Mouse (Mus musculus): Measurements from ENCODE around the gene Ppfia4. TPM values are rescaled to one million over a fixed set of nuclear protein-coding genes. Genes with fewer than 3 reads are reported as not detected.
A peak's percentile ranks its signal among the peaks of the same experiment; 100 is the strongest.

Ppfia4 gene
- polyA plus RNA-seq, 1 experiment from 2014 or later: 25.6 TPM

DNA sequence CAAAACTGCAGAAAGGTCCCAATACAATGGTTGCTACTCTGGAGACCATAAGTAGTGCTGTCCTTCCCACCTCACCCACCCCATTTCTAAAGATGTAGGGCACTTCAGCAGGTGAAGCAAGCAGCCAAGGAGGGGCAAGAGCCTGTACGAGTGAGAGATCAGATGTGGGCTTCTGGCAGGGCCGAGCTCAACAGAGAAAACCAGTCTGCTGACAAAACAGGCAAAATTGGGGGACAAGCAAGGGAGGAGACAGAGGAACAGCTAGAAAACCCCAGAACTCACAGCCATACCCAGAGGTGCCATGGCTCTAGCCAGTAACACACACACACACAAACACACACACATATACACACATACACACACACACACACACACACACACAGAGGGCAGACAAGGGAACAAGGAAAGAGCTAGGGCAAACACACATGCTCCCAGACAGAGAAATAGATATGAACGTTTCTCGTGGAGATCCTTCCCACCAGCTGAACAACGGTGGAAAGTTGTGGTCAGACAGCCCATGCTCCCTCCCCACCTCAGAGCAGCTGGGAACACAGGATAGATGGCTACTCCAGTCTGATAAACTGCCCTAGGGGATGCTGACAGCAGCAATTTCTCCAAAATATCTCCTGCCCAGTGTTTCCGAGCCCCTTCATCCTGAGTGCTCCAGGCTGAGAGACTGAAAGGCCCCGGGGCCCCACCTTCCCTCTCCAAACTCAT is 1.5 kb upstream of the Ppfia4 start:
- no peak overlapping the region for H3K27ac ChIP-seq (ENCODE audit: low read length)
- ATAC-seq: no peak
- H3K4me3 ChIP-seq (ENCODE audit: low read depth, low read length): no peak overlapping the region
- no peaks in the 10 kb centered on the region for H3K4me1 ChIP-seq (ENCODE audit: control insufficient read depth, insufficient read depth, low read length)
- no peaks in the 10 kb centered on the region for H3K9me3 ChIP-seq (replicated peaks; ENCODE audit: control insufficient read depth, low read length, poor library complexity, severe bottlenecking)
- no peak overlapping the region for H3K4me2 ChIP-seq (ENCODE audit: low read length)
- H3K36me3 ChIP-seq (ENCODE audit: control insufficient read depth, insufficient read depth, low read length): no peaks in the 10 kb centered on the region
- H3K9ac ChIP-seq (ENCODE audit: low read depth, low read length): no peak overlapping the region
- 85% methylated on average over 7 of the region's 7 CpGs for WGBS
- no peaks in the 10 kb centered on the region for H3K27me3 ChIP-seq (ENCODE audit: control insufficient read depth, insufficient read depth, low read depth, low read length)

DNA sequence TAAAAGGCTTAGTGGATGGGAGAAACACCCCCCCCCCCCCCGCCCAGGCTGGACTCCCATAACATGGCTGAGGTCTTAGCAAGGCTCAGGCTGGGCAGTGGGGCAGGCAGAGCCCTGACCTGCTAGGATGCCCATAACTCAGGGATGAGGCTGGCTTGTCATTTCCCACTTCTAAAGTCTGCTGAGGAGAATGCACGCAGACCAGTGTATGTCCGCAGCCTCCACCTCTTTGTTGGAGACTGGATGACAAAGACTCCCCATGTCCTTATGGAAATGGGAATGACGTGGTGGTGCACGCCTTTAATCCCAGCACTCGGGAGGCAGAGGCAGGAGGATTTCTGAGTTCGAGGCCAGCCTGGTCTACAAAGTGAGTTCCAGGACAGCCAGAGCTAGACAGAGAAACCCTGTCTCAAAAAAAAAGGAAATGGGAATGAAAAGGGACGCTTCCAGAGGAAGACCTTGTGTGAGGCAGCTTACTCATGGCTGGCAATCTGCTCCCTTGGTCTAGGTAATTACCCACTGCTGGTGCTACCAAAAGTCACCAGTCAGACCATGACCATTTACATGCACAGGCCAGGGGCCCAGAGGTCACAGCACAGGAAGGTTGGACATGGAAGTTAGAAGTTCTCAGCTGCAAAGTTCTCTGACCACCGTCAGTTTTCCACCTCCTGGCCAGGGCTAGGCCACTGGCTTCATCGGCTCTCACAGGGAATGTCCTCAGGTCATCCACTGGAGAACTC is 813 bp upstream of the Ppfia4 start:
- H3K36me3 ChIP-seq (ENCODE audit: control insufficient read depth, insufficient read depth, low read length): no peaks in the 10 kb centered on the region
- H3K27me3 ChIP-seq (ENCODE audit: control insufficient read depth, insufficient read depth, low read depth, low read length): no peaks in the 10 kb centered on the region
- no peak overlapping the region for H3K4me2 ChIP-seq (ENCODE audit: low read length)
- no peaks in the 10 kb centered on the region for H3K9me3 ChIP-seq (replicated peaks; ENCODE audit: control insufficient read depth, low read length, poor library complexity, severe bottlenecking)
- H3K4me3 ChIP-seq (ENCODE audit: low read depth, low read length): no peak overlapping the region
- H3K9ac ChIP-seq (ENCODE audit: low read depth, low read length): no peak overlapping the region
- no peak for ATAC-seq
- WGBS: 88% methylated on average over 9 of the region's 10 CpGs
- no peak overlapping the region for H3K27ac ChIP-seq (ENCODE audit: low read length)
- no peaks in the 10 kb centered on the region for H3K4me1 ChIP-seq (ENCODE audit: control insufficient read depth, insufficient read depth, low read length)

DNA sequence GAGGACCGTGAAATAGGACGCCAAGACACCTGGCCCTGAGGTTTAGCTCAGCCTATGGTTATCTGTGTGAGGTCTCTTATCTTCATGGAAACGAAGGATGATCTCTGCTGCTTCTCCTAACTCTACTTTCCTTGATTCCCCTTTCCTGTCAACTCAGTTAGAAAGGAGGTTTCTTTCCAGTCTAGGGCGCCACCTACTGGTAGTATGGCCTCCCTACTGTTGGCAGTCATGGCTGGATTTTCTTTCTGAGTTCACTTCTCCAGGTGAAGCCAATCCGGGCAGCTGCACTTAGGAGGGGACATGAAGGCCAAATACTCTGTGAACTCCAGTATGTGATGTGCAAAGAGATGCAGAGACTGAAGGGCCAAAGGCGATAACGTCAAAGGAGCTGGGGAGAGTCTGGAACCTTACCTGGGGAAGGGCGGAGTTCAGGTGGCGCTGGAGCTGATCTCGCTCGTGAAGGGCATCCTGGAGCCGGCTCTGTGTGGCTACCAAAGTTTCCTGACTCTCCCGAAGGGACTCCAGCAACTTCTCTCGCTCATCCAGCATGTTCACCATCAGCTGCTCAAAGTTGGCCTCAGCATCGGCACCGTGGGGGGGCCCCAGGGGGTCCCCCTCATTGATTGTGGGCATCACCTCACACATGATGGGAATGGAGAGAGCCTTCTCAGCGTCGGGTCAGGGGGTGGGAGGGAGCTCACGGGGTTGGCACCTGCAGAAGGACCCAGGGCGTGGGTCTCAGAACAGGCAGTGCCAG is 671 bp downstream of the Ppfia4 start:
- Histone ChIP-seq H3K4me1 (ENCODE audit: control insufficient read depth, insufficient read depth, low read length) (no peaks in the 10 kb centered on the region), H3K9ac (ENCODE audit: low read depth, low read length) (no peak overlapping the region), H3K9me3 (replicated peaks; ENCODE audit: control insufficient read depth, low read length, poor library complexity, severe bottlenecking) (no peaks in the 10 kb centered on the region), H3K27ac (ENCODE audit: low read length) (no peak overlapping the region), H3K27me3 (ENCODE audit: control insufficient read depth, insufficient read depth, low read depth, low read length) (no peaks in the 10 kb centered on the region), H3K4me3 (ENCODE audit: low read depth, low read length) (no peak overlapping the region), H3K36me3 (ENCODE audit: control insufficient read depth, insufficient read depth, low read length) (no peaks in the 10 kb centered on the region), H3K4me2 (ENCODE audit: low read length) (no peak overlapping the region)
- 56% methylated on average over 20 of the region's 20 CpGs for WGBS
- peak; percentile 56; the same call in 1 of the 2 replicates for ATAC-seq

DNA sequence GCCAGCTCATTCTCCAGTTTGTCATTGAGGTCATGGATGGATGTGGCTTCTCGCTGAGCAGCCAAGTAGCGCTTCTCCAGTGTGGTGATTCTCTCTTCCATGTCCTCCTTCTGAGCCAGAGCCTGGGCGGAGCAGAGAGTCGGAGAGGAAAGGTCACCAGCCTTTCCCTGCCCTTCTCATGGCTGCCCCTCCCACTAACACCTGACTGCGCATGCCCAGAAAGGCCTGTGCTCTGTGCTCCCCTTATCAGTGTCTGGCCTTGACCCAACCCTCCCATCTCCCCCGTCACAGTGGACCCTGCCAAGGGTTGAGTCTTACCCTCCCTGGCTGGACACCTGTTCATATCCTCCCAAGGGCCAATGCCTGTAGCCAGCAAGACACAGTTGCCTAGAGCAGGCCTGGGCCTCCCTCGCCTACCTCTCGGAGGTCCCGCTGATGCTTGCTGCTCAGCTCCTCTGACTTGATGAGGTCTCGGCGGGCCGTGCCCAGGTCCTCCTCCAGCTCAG is 5.8 kb downstream of the Ppfia4 start:
- no peak overlapping the region for H3K9ac ChIP-seq (ENCODE audit: low read depth, low read length)
- no peak overlapping the region for H3K4me2 ChIP-seq (ENCODE audit: low read length)
- H3K36me3 ChIP-seq (ENCODE audit: control insufficient read depth, insufficient read depth, low read length): peaks cover 3% of the 10 kb centered on the region; the same call in 1 of the 2 replicates
- 92% methylated on average over 12 of the region's 12 CpGs for WGBS
- H3K9me3 ChIP-seq (replicated peaks; ENCODE audit: control insufficient read depth, low read length, poor library complexity, severe bottlenecking): no peaks in the 10 kb centered on the region
- H3K4me3 ChIP-seq (ENCODE audit: low read depth, low read length): no peak overlapping the region
- H3K27ac ChIP-seq (ENCODE audit: low read length): no peak overlapping the region
- H3K27me3 ChIP-seq (ENCODE audit: control insufficient read depth, insufficient read depth, low read depth, low read length): no peaks in the 10 kb centered on the region
- no peak for ATAC-seq
- H3K4me1 ChIP-seq (ENCODE audit: control insufficient read depth, insufficient read depth, low read length): no peaks in the 10 kb centered on the region

DNA sequence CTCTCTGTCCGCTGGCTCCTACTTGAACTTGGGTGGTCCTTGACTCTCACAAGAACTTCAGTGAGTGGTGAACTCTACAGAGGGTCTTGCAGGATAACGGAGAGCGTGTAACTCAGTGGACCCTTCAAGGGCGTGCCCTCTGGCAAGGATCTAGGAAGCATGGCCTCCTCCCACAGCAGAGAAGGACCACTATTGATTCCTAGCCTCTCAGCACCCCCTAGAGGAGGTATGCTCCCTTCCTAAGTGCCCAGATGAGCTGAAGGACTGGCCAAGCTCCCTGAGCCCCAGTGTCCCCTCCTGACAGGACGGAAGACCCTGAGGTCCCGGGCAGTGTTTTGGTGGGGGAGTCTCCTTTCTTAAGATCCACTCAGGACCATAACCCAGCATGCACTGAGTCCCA is 10.1 kb downstream of the Ppfia4 start:
- peaks cover 3% of the 10 kb centered on the region; the same call in 1 of the 2 replicates for H3K36me3 ChIP-seq (ENCODE audit: control insufficient read depth, insufficient read depth, low read length)
- H3K9ac ChIP-seq (ENCODE audit: low read depth, low read length): no peak overlapping the region
- peaks cover 4% of the 10 kb centered on the region; the same call in 1 of the 2 replicates for H3K4me1 ChIP-seq (ENCODE audit: control insufficient read depth, insufficient read depth, low read length)
- H3K4me3 ChIP-seq (ENCODE audit: low read depth, low read length): no peak overlapping the region
- H3K27me3 ChIP-seq (ENCODE audit: control insufficient read depth, insufficient read depth, low read depth, low read length): no peaks in the 10 kb centered on the region
- H3K9me3 ChIP-seq (replicated peaks; ENCODE audit: control insufficient read depth, low read length, poor library complexity, severe bottlenecking): no peaks in the 10 kb centered on the region
- ATAC-seq: no peak
- no peak overlapping the region for H3K4me2 ChIP-seq (ENCODE audit: low read length)
- WGBS: 95% methylated on average over 6 of the region's 6 CpGs
- no peak overlapping the region for H3K27ac ChIP-seq (ENCODE audit: low read length)

DNA sequence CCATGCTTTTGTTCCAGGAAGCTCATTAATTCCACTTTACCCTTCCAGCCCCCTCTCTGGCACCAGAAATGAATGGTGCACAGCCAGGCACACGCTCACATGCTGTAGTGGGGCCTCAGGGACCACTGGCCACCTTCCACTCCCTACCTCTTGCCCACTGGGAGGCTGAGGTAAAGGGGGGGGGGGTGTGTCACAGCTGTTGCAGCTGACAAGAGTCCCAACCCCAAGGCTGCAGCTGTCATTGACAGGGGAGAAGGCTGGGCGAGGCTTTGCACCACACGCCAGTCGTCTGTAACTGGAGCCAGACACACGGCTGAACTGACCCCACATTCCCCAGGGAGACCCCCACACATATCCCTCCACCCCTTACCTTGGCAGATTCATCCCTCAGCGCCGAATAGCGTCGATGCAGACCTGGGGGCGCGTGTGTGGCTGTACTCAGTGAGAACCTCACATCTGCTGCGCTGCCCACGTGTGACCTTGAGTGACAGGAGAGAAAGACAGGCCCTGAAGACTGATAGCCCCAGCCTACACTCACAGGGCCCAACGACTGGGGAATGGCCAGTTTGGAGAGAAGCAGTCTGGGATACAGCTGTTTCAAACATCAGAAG is 11.9 kb downstream of the Ppfia4 start:
- H3K9ac ChIP-seq (ENCODE audit: low read depth, low read length): no peak overlapping the region
- no peak overlapping the region for H3K4me2 ChIP-seq (ENCODE audit: low read length)
- no peak overlapping the region for H3K27ac ChIP-seq (ENCODE audit: low read length)
- H3K36me3 ChIP-seq (ENCODE audit: control insufficient read depth, insufficient read depth, low read length): peaks cover 3% of the 10 kb centered on the region; the same call in 1 of the 2 replicates
- no peak overlapping the region for H3K4me3 ChIP-seq (ENCODE audit: low read depth, low read length)
- WGBS: 43% methylated on average over 14 of the region's 14 CpGs
- H3K9me3 ChIP-seq (replicated peaks; ENCODE audit: control insufficient read depth, low read length, poor library complexity, severe bottlenecking): no peaks in the 10 kb centered on the region
- no peak for ATAC-seq
- H3K27me3 ChIP-seq (ENCODE audit: control insufficient read depth, insufficient read depth, low read depth, low read length): no peaks in the 10 kb centered on the region
- H3K4me1 ChIP-seq (ENCODE audit: control insufficient read depth, insufficient read depth, low read length): peaks cover 4% of the 10 kb centered on the region; the same call in 1 of the 2 replicates

DNA sequence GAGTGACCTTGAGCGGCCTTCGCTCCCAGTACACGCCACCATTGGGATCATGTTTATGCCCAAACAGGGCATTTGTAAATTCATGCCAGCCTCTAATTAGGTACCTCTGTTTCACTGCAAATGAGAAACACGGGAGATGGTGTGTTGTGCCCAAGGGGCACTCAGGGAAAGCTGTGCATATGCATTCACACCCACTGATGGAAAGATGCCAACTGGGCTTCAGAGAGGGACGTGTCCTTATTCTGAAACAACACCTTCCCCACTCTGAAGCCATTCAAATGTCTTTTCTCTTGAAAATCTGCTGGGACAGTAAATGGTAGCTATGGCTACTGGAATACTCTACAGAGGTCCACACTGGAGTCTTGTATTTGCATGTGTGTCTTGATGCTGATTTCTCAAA is 14.5 kb downstream of the Ppfia4 start:
- ATAC-seq: no peak
- Histone ChIP-seq H3K4me3 (ENCODE audit: low read depth, low read length) (no peak overlapping the region), H3K9me3 (replicated peaks; ENCODE audit: control insufficient read depth, low read length, poor library complexity, severe bottlenecking) (no peaks in the 10 kb centered on the region), H3K27ac (ENCODE audit: low read length) (no peak overlapping the region), H3K9ac (ENCODE audit: low read depth, low read length) (no peak overlapping the region), H3K4me1 (ENCODE audit: control insufficient read depth, insufficient read depth, low read length) (peaks cover 4% of the 10 kb centered on the region; the same call in 1 of the 2 replicates), H3K27me3 (ENCODE audit: control insufficient read depth, insufficient read depth, low read depth, low read length) (no peaks in the 10 kb centered on the region), H3K36me3 (ENCODE audit: control insufficient read depth, insufficient read depth, low read length) (peaks cover 3% of the 10 kb centered on the region; the same call in 1 of the 2 replicates), H3K4me2 (ENCODE audit: low read length) (no peak overlapping the region)
- 73% methylated on average over 5 of the region's 5 CpGs for WGBS

DNA sequence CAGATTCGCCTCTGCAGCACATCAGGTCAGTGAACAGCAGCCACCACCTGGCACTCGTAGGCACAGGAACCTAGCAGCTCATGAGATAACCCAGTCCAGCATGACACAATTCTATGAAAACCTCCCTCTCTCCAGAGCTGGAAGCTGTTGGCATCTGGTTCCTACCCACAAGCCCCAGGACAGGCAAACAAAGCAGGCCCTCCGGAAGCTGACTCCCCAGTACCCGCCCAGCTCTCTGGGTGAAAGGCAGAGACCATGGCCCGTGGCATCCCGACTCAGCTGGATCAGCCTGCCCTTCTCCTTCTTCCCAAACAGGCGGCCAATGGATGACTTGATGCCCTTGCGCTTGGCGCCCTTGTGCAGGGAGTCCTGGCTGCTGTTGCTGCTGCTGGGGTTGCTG is 16.4 kb downstream of the Ppfia4 start:
- Histone ChIP-seq H3K9ac (ENCODE audit: low read depth, low read length) (no peak overlapping the region), H3K4me3 (ENCODE audit: low read depth, low read length) (no peak overlapping the region), H3K27ac (ENCODE audit: low read length) (no peak overlapping the region), H3K27me3 (ENCODE audit: control insufficient read depth, insufficient read depth, low read depth, low read length) (no peaks in the 10 kb centered on the region), H3K36me3 (ENCODE audit: control insufficient read depth, insufficient read depth, low read length) (no peaks in the 10 kb centered on the region; the same call in 1 of the 2 replicates), H3K4me2 (ENCODE audit: low read length) (no peak overlapping the region), H3K4me1 (ENCODE audit: control insufficient read depth, insufficient read depth, low read length) (peaks cover 4% of the 10 kb centered on the region; the same call in 1 of the 2 replicates), H3K9me3 (replicated peaks; ENCODE audit: control insufficient read depth, low read length, poor library complexity, severe bottlenecking) (no peaks in the 10 kb centered on the region)
- ATAC-seq: no peak
- 90% methylated on average over 9 of the region's 9 CpGs for WGBS

All from midbrain, embryonic 16.5 days (tissue).